Mouse (Mus musculus): Measurements from ENCODE around the gene Grik3. TPM values are rescaled to one million over a fixed set of nuclear protein-coding genes. Genes with fewer than 3 reads are reported as not detected.

Grik3 gene
- total and polyA plus RNA-seq, 2 experiments from 2014 or later = 0.07 to 0.11 TPM

DNA sequence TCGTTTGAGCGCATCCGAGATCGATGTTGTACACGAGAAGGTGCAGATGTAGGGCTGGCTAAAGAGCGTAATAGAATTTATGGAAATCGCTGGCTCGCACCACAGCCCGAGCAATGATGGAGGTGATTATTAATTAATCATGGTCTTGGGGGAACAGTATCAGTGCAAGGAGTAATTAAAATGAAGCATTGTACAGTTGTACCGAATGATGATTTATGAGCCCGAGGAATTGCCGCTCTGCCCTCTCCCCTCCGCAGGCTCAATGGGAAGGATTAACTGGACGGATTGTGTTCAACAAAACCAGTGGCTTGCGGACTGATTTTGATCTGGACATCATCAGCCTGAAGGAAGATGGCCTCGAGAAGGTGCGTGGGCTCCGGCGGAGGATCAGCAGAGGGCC is 165.5 kb downstream of the Grik3 start:
- H3K9ac ChIP-seq (replicated peaks; ENCODE audit: low read depth, low read length) = no peak overlapping the region
- no peaks in the 10 kb centered on the region for H3K4me1 ChIP-seq (ENCODE audit: control insufficient read depth, insufficient read depth)
- H3K27me3 ChIP-seq (ENCODE audit: control insufficient read depth, insufficient read depth, low read length) = no peaks in the 10 kb centered on the region
- DNase-seq (ENCODE audit: low spot score) (no peak), ATAC-seq (ENCODE audit: insufficient read depth, low read depth) (no peak)
- no peaks in the 10 kb centered on the region for H3K9me3 ChIP-seq (replicated peaks; ENCODE audit: control insufficient read depth, low read length)
- WGBS = 89% methylated on average over 19 of the region's 19 CpGs
- H3K36me3 ChIP-seq (replicated peaks; ENCODE audit: control insufficient read depth, insufficient read depth, low read length) = no peaks in the 10 kb centered on the region
- H3K27ac ChIP-seq (ENCODE audit: low read depth) = no peak overlapping the region
- H3K4me2 ChIP-seq (ENCODE audit: low read depth, low read length) = no peak overlapping the region
- TF ChIP-seq EP300 (IDR thresholded peaks at IDR 0.05; ENCODE audit: low read depth) (no peak), CTCF (IDR thresholded peaks at IDR 0.05; ENCODE audit: low read depth) (no peak)
- H3K4me3 ChIP-seq (ENCODE audit: low read depth, low read length) = no peak overlapping the region

DNA sequence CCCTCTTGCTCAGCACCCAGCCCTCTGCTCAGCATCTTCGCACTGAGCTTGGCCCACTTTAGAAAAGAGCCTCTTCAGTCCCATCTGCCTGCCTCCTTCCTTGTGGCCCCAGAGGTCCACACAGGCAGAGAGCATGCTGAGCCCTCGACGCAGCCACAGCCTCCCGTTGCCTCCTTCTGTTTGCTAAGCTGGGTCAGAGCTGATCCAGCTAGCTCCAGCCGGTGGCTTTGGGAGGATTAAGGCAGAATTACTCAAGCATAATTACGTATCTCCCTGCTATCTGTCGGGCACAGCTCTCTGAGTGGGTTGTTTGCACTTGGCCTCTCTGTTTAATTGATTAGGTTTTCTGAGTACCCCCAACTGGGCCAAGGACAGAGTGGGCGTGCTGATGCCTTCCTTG is 167.9 kb downstream of the Grik3 start:
- WGBS = 63% methylated on average over 8 of the region's 8 CpGs
- Histone ChIP-seq H3K4me1 (ENCODE audit: control insufficient read depth, insufficient read depth) (no peaks in the 10 kb centered on the region), H3K27ac (ENCODE audit: low read depth) (no peak overlapping the region), H3K36me3 (replicated peaks; ENCODE audit: control insufficient read depth, insufficient read depth, low read length) (no peaks in the 10 kb centered on the region), H3K4me3 (ENCODE audit: low read depth, low read length) (no peak overlapping the region), H3K4me2 (ENCODE audit: low read depth, low read length) (no peak overlapping the region), H3K9ac (replicated peaks; ENCODE audit: low read depth, low read length) (no peak overlapping the region), H3K9me3 (replicated peaks; ENCODE audit: control insufficient read depth, low read length) (no peaks in the 10 kb centered on the region), H3K27me3 (ENCODE audit: control insufficient read depth, insufficient read depth, low read length) (no peaks in the 10 kb centered on the region)
- no peak for TF ChIP-seq CTCF (IDR thresholded peaks at IDR 0.05; ENCODE audit: low read depth)
- no peak for TF ChIP-seq EP300 (IDR thresholded peaks at IDR 0.05; ENCODE audit: low read depth)
- ATAC-seq (ENCODE audit: insufficient read depth, low read depth) = no peak
- no peak for DNase-seq (ENCODE audit: low spot score)

DNA sequence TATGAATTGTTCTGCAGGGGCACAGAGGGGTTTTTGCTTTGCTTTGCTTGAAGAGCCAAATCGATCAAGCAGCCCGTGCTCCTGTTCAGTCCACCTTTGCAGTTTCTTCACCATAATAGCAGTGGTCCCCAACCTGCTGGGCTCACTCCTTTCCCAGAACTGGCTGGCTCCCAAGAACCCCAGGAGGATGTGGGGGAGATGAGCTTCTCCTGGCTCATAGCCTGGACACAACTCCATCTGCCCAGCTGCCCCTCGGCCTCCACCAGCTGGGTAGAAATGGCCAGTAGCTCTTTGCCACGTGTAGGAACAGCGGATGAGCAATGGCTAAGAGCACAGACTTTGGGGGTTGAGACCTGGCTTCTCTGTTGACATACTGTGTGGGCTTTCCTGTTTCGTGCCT is 171.5 kb downstream of the Grik3 start:
- no peaks in the 10 kb centered on the region for H3K9me3 ChIP-seq (replicated peaks; ENCODE audit: control insufficient read depth, low read length)
- no peak overlapping the region for H3K9ac ChIP-seq (replicated peaks; ENCODE audit: low read depth, low read length)
- H3K27me3 ChIP-seq (ENCODE audit: control insufficient read depth, insufficient read depth, low read length) = no peaks in the 10 kb centered on the region
- no peak overlapping the region for H3K4me3 ChIP-seq (ENCODE audit: low read depth, low read length)
- H3K36me3 ChIP-seq (replicated peaks; ENCODE audit: control insufficient read depth, insufficient read depth, low read length) = no peaks in the 10 kb centered on the region
- no peak overlapping the region for H3K4me2 ChIP-seq (ENCODE audit: low read depth, low read length)
- 74% methylated on average over 6 of the region's 6 CpGs for WGBS
- no peak overlapping the region for H3K27ac ChIP-seq (ENCODE audit: low read depth)
- H3K4me1 ChIP-seq (ENCODE audit: control insufficient read depth, insufficient read depth) = no peaks in the 10 kb centered on the region
- DNase-seq (ENCODE audit: low spot score) (no peak), ATAC-seq (ENCODE audit: insufficient read depth, low read depth) (no peak)
- TF ChIP-seq CTCF (IDR thresholded peaks at IDR 0.05; ENCODE audit: low read depth) = no peak
- no peak for TF ChIP-seq EP300 (IDR thresholded peaks at IDR 0.05; ENCODE audit: low read depth)

- no peak for ATAC-seq (ENCODE audit: insufficient read depth, low read depth)
- Histone ChIP-seq H3K9me3 (replicated peaks; ENCODE audit: control insufficient read depth, low read length) (no peaks in the 10 kb centered on the region), H3K4me2 (ENCODE audit: low read depth, low read length) (no peak overlapping the region), H3K4me1 (ENCODE audit: control insufficient read depth, insufficient read depth) (no peaks in the 10 kb centered on the region), H3K9ac (replicated peaks; ENCODE audit: low read depth, low read length) (no peak overlapping the region), H3K36me3 (replicated peaks; ENCODE audit: control insufficient read depth, insufficient read depth, low read length) (no peaks in the 10 kb centered on the region), H3K4me3 (ENCODE audit: low read depth, low read length) (no peak overlapping the region), H3K27me3 (ENCODE audit: control insufficient read depth, insufficient read depth, low read length) (no peaks in the 10 kb centered on the region), H3K27ac (ENCODE audit: low read depth) (no peak overlapping the region)
- WGBS = 81% methylated on average over 8 of the region's 8 CpGs
- TF ChIP-seq EP300 (IDR thresholded peaks at IDR 0.05; ENCODE audit: low read depth) = no peak
- TF ChIP-seq CTCF (IDR thresholded peaks at IDR 0.05; ENCODE audit: low read depth) = no peak
- DNase-seq (ENCODE audit: low spot score) = no peak
Measured at GRCm38 (mm10) chr4:125663262-125663661, 172.8 kb downstream of the Grik3 start.

DNA sequence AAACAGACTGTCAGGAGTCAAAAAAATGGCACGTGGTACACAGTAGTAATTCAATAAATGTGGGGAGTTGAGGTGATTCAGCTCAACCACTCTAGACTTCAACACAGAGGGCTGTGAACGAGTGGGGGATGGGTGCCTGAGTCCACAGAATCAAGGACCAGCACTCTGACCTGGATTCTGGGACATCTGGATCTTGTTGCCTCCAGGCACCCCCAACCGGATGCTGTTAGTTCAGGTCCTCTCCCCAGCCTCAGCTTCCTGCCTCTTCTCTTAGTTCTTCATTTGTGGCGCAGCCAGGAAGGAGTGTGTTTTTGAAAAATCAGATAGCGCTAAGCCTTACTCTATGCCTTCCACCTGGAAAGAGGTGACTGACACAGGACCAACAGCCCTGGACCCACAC is 175.5 kb downstream of the Grik3 start:
- Histone ChIP-seq H3K4me2 (ENCODE audit: low read depth, low read length) (no peak overlapping the region), H3K27ac (ENCODE audit: low read depth) (no peak overlapping the region), H3K27me3 (ENCODE audit: control insufficient read depth, insufficient read depth, low read length) (no peaks in the 10 kb centered on the region), H3K9me3 (replicated peaks; ENCODE audit: control insufficient read depth, low read length) (no peaks in the 10 kb centered on the region), H3K4me3 (ENCODE audit: low read depth, low read length) (no peak overlapping the region), H3K9ac (replicated peaks; ENCODE audit: low read depth, low read length) (no peak overlapping the region), H3K4me1 (ENCODE audit: control insufficient read depth, insufficient read depth) (no peaks in the 10 kb centered on the region), H3K36me3 (replicated peaks; ENCODE audit: control insufficient read depth, insufficient read depth, low read length) (no peaks in the 10 kb centered on the region)
- ATAC-seq (ENCODE audit: insufficient read depth, low read depth) = no peak
- TF ChIP-seq CTCF (IDR thresholded peaks at IDR 0.05; ENCODE audit: low read depth) (no peak), EP300 (IDR thresholded peaks at IDR 0.05; ENCODE audit: low read depth) (no peak)
- 72% methylated on average over 5 of the region's 5 CpGs for WGBS
- no peak for DNase-seq (ENCODE audit: low spot score)

DNA sequence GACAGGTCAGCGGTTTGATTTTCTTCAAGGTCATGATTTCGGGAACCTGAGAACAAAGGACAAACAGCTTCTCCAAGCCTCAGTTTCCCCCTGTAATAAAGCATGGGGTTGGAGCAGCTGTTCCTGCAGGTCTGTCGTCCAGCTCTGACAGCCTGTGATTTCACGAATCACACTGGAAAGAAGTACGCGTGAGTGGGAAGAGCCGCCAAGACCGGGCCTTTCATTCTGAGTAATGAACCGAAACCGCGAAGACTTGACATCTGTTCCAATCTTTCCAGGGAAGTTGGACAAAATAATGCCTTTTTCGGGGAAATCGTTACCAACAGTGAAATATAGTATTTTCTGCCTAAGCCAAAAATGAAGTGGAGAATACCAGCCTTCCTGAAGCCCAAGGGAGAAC is 191.5 kb downstream of the Grik3 start:
- Histone ChIP-seq H3K27ac (ENCODE audit: low read depth) (no peak overlapping the region), H3K9ac (replicated peaks; ENCODE audit: low read depth, low read length) (no peak overlapping the region), H3K4me3 (ENCODE audit: low read depth, low read length) (no peak overlapping the region), H3K27me3 (ENCODE audit: control insufficient read depth, insufficient read depth, low read length) (no peaks in the 10 kb centered on the region), H3K36me3 (replicated peaks; ENCODE audit: control insufficient read depth, insufficient read depth, low read length) (no peaks in the 10 kb centered on the region), H3K9me3 (replicated peaks; ENCODE audit: control insufficient read depth, low read length) (no peaks in the 10 kb centered on the region), H3K4me1 (ENCODE audit: control insufficient read depth, insufficient read depth) (no peaks in the 10 kb centered on the region), H3K4me2 (ENCODE audit: low read depth, low read length) (no peak overlapping the region)
- DNase-seq (ENCODE audit: low spot score) (no peak), ATAC-seq (ENCODE audit: insufficient read depth, low read depth) (no peak)
- TF ChIP-seq CTCF (IDR thresholded peaks at IDR 0.05; ENCODE audit: low read depth) (no peak), EP300 (IDR thresholded peaks at IDR 0.05; ENCODE audit: low read depth) (no peak)
- WGBS = 88% methylated on average over 13 of the region's 13 CpGs
